Mouse (Mus musculus) liver, embryonic 14.5 days (tissue): ENCODE data around the gene Ppp2r1b.

ENCODE experiments used
- CTCF ChIP-seq: IDR thresholded peaks from 2 replicates; pipeline ENCODE4 v1.5.1; 2016; ENCODE audit warnings: antibody characterized with exemption, low read depth, control low read depth
- EP300 ChIP-seq: IDR thresholded peaks from 2 replicates; pipeline ENCODE4 v1.6.1; 2016; ENCODE audit warnings: antibody characterized with exemption, low read depth

DNA sequence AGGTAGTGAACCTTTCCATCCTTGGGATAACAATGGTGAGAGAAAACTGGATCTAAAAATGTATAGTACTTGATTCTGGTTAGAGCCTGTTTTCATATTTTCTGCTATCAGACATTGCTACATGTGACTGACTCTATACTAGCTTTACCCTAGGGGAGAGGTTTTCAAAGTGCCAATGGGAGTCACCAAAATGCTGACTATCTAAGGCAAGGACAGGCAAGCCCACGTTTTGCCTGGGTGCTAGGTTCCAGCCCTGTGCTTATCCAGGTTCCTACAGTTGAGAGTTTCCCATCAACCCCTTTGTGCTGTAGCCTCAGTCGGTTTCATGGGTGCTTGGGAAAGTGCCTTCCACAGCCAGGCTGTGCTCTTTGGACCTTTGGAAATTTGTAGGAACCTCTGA, 33.4 kb upstream of the Ppp2r1b start:
- TF ChIP-seq CTCF (no peak), EP300 (no peak)
